Mouse (Mus musculus) ES-Bruce4 (cell line): ENCODE measurements around the gene M1ap. TPM values are rescaled to one million over a fixed set of nuclear protein-coding genes. Genes with fewer than 3 reads are reported as not detected.
A peak's percentile ranks its signal among the peaks of the same experiment; 100 is the strongest.

Experiments
- H3K27ac ChIP-seq: 2 replicates; pipeline ENCODE4 v1.5.1; 2012; ENCODE audit warnings: low read length, inconsistent platforms; ENCODE audit not compliant: insufficient read depth
- H3K27me3 ChIP-seq: 2 replicates; pipeline ENCODE4 v1.6.1; 2012; ENCODE audit warnings: mild to moderate bottlenecking, low read length, inconsistent platforms; ENCODE audit not compliant: control insufficient read depth, poor library complexity, insufficient read depth, severe bottlenecking
- H3K36me3 ChIP-seq: 2 replicates; pipeline ENCODE4 v1.6.1; 2012; ENCODE audit warnings: inconsistent platforms, mild to moderate bottlenecking, low read length, moderate library complexity; ENCODE audit not compliant: control insufficient read depth, poor library complexity, insufficient read depth, severe bottlenecking
- H3K4me1 ChIP-seq: one replicate; pipeline ENCODE4 v1.8.1; 2011; ENCODE audit warnings: low read length; ENCODE audit not compliant: control insufficient read depth, insufficient read depth
- H3K4me3 ChIP-seq: 2 replicates; pipeline ENCODE4 v1.5.1; 2011; ENCODE audit warnings: low read depth, mild to moderate bottlenecking, low read length
- H3K9ac ChIP-seq: 2 replicates; pipeline ENCODE4 v1.6.1; 2012; ENCODE audit warnings: low read depth, mild to moderate bottlenecking, inconsistent platforms; ENCODE audit not compliant: poor library complexity, severe bottlenecking
- H3K9me3 ChIP-seq: replicated peaks from 2 replicates; pipeline ENCODE4 v1.6.1; 2012; ENCODE audit warnings: mild to moderate bottlenecking, low read length, inconsistent platforms; ENCODE audit not compliant: control insufficient read depth, poor library complexity, insufficient read depth, severe bottlenecking
- CTCF ChIP-seq: IDR thresholded peaks from one replicate; pipeline ENCODE4 v1.8.1; 2011; ENCODE audit warnings: low read depth, low read length
- EP300 ChIP-seq: IDR thresholded peaks from 2 replicates; pipeline ENCODE4 v1.6.1; 2011; ENCODE audit warnings: low read depth, low read length; ENCODE audit not compliant: insufficient read depth
- POLR2A ChIP-seq: IDR thresholded peaks from one replicate; pipeline ENCODE4 v1.8.1; 2011; ENCODE audit warnings: low read length; ENCODE audit not compliant: insufficient read depth
- polyA plus RNA-seq: library from polyadenylated mRNA; stranded (reverse); fragments of >200 nt; gene quantifications from 2 replicates; pipeline ENCODE4 v1.2.4, GENCODE M21; 2011; ENCODE audit warnings: low read depth; ENCODE audit not compliant: missing spikeins, insufficient read depth, insufficient read length

M1ap gene
- polyA plus RNA-seq, 1 experiment = 2.2 TPM

DNA sequence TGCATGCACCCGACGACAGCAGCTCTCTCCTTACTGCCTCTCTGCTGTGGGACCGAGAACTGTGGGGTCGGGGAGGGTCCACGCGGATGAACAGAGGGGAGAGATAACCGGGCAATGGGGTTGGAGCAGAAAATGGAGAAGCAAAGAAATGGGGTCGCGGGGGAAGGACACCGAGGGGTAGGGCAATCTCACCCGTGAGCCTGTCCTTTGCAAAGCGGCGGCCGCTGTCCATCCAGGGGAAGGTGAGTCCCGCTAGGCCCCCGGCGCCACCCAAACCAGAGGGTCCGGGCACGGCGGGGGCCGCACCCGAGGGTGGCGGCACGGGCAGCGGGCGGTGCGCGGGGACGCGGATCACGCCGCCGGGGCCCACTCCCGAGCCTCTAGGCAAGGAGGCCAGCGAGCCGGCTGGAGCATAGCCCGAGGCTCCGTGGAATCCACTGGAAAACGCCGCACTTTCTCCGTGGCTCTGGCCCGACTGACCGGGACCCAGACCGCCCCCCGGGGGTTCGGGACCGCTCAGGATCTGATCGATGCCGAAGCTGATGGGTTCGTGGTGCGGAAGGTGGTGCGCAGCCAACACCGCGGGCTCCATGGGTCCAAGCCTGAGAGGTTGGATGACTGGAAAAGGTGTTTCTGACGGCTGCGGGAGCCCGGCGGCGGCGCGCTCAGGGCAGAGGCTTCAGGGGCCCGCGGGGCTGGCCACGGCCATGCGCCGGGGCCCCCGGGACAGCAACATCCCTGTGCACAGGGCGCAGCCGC, 123.0 kb downstream of the M1ap start:
- Histone ChIP-seq H3K9ac (peak overlapping the region; percentile 71), H3K36me3 (no peaks in the 10 kb centered on the region), H3K9me3 (no peaks in the 10 kb centered on the region), H3K4me1 (no peaks in the 10 kb centered on the region), H3K4me3 (peak overlapping the region; percentile 65), H3K27ac (no peak overlapping the region), H3K27me3 (peaks cover 35% of the 10 kb centered on the region)
- TF ChIP-seq CTCF (no peak), EP300 (no peak), POLR2A (no peak)

DNA sequence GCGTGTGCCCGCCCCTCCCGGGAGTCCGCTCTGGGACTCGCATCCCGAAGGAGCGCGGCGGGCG, 123.4 kb downstream of the M1ap start, which contains the start of gene Tlx2:
Tlx2 (minus strand) TSS at position 47 of the 64 bp plus-strand sequence.
- Histone ChIP-seq H3K4me3 (peak within 1 kb of the TSS; percentile 65), H3K9me3 (no peaks in the 10 kb centered on the region), H3K27me3 (peaks cover 35% of the 10 kb centered on the region), H3K27ac (no peak within 1 kb of the TSS), H3K4me1 (no peaks in the 10 kb centered on the region), H3K9ac (peak within 1 kb of the TSS; percentile 71), H3K36me3 (no peaks in the 10 kb centered on the region)
- no peak for TF ChIP-seq CTCF
- no peak for TF ChIP-seq EP300
- TF ChIP-seq POLR2A = no peak

DNA sequence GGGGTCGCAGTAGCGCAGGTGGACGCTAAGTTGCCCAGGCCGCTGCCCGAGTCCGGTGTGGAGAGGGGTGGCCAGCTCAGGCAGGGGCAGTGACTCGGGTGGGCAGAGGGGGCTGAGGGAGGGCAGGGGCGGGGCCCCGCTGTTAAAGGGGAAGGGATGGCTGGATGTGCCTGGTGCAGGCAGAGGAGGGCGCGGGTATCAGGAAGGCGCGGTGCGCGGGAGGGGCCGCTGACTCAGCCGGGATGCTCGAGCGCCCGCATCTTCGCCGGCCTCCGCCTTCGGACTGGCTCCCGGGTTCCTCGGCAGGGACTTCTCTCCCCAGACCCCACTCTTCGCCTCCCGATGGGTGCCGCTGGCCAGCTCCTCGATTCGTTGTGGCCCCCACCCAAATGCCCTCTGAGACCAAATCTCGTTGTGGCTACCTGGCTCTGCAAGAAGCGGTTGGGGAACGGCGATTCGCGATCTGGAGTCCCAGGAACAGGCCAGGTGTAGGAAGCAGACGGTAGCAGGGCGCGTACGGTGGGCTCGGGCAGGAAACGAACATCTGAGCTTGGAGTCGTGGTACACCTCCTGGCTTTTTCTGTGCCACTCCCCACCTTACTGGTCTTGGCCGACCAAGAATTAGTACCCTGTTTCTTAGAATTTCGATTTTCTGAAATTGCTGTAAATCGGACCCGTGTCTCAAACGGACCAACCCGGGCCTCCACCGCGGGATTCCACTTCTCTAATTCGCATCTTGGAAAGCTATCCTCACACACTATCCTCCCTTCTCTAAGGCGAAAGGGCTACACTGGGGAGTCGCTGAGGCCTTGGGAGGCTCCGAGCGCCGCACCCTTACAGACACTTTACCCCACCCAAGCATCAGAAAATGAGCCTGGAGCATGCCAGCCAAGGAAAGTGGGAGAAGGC, 123.9 kb downstream of the M1ap start:
- no peak for TF ChIP-seq CTCF
- TF ChIP-seq POLR2A = no peak
- TF ChIP-seq EP300 = no peak
- Histone ChIP-seq H3K27me3 (peaks cover 35% of the 10 kb centered on the region), H3K4me3 (peak overlapping the region; percentile 30), H3K36me3 (no peaks in the 10 kb centered on the region), H3K27ac (no peak overlapping the region), H3K9me3 (no peaks in the 10 kb centered on the region), H3K9ac (peak overlapping the region; percentile 71), H3K4me1 (no peaks in the 10 kb centered on the region)

DNA sequence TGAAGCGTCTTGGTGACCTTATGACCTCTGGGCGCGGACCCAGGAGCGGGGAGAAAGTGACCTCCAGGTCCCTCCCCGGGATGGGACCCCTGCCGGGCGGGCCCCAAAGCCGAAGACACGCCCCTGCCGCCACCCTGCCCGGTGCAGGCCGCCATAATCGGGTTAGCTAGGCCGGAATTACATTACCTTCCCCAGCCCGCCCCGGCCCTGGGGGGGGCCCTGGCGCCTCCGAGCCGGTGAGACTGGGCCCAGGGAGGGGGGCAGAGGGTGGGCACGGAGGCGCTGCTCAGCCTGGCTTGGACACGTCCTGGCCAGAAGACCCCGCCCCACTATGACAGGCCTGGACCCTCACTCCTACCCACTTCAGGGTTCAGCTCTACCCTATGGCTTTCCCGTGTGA, 124.5 kb downstream of the M1ap start:
- H3K9ac ChIP-seq = no peak overlapping the region
- H3K36me3 ChIP-seq = no peaks in the 10 kb centered on the region
- H3K4me3 ChIP-seq = peak overlapping the region; percentile 30; the same call in 1 of the 2 replicates
- TF ChIP-seq CTCF = no peak
- TF ChIP-seq POLR2A = no peak
- no peak for TF ChIP-seq EP300
- H3K4me1 ChIP-seq = no peaks in the 10 kb centered on the region
- H3K9me3 ChIP-seq = no peaks in the 10 kb centered on the region
- peaks cover 35% of the 10 kb centered on the region for H3K27me3 ChIP-seq
- H3K27ac ChIP-seq = no peak overlapping the region

DNA sequence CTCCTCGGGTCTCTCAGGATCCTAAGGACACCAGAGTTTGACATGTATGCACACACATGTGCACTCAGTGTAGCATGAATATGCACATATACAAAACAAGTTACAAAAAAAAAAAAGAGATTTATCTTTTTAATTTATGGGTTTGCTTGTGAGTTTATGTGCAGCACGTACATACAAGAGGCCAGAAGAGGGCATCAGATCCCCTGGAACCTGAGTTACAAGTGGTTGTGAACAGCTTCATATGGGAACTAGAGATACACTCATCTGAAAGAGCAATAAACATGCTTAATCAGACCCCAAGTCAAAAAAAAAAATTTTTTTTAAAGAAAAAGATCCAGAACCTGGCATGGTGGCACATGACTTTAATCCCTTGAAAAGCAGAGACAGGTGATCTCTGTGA, 128.3 kb downstream of the M1ap start:
- Histone ChIP-seq H3K27ac (no peak overlapping the region), H3K9ac (no peak overlapping the region), H3K36me3 (no peaks in the 10 kb centered on the region), H3K27me3 (peaks cover 11% of the 10 kb centered on the region), H3K4me1 (no peaks in the 10 kb centered on the region), H3K4me3 (no peak overlapping the region), H3K9me3 (no peaks in the 10 kb centered on the region)
- TF ChIP-seq POLR2A (no peak), CTCF (no peak), EP300 (no peak)

DNA sequence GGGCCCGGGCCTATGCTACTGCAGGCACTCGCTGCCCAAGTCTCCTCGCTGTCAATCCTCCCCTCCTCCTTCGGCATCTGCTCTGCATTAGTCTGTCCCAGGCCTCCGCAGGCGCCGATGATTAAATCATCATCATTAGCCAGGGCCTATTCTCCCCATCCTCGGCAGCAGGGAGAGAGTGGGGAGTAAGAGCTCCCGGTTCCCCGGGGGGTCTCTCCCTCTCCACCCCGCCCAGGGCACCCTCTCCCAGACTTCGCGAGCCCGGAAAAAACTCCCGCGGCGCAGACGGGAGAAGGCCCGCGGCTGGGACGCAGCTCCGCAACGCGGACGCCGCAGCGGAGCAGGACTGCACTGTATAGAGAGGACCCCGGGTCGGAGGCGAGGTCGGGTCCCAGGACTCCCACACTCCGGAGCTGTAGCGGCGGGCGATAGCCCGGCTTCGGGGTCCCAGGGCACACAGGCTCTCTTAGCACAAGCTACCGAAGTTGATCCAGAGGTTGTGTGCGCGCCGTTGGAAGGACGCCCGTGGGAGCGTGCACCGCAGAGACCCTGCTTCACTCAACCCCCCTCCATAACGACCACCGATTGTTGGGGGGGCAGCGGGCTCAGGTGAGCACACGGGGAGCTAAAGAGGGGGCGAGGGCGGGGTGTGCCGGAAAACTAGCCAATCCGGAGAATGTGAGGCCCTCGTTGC, 131.1 kb downstream of the M1ap start, which contains the start of gene Pcgf1:
Pcgf1 (plus strand) TSS at position 240 of the 694 bp plus-strand sequence.
- no peaks in the 10 kb centered on the region for H3K4me1 ChIP-seq
- peak within 1 kb of the TSS; percentile 63 for H3K9ac ChIP-seq
- no peaks in the 10 kb centered on the region for H3K9me3 ChIP-seq
- H3K36me3 ChIP-seq = peaks cover 3% of the 10 kb centered on the region; the same call in 1 of the 2 replicates
- TF ChIP-seq EP300 (no peak), POLR2A (no peak), CTCF (no peak)
- H3K4me3 ChIP-seq = peak within 1 kb of the TSS; percentile 89
- H3K27ac ChIP-seq = no peak within 1 kb of the TSS
- no peaks in the 10 kb centered on the region for H3K27me3 ChIP-seq
